Mouse (Mus musculus): ENCODE measurements around the gene Olfr854. TPM values are rescaled to one million over a fixed set of nuclear protein-coding genes. Genes with fewer than 3 reads are reported as not detected.

Olfr854 gene
- not detected in 2 replicates for polyA plus RNA-seq (2016; fragmentation: Nextera tagmentation; extraction: Ambion mirVana)

DNA sequence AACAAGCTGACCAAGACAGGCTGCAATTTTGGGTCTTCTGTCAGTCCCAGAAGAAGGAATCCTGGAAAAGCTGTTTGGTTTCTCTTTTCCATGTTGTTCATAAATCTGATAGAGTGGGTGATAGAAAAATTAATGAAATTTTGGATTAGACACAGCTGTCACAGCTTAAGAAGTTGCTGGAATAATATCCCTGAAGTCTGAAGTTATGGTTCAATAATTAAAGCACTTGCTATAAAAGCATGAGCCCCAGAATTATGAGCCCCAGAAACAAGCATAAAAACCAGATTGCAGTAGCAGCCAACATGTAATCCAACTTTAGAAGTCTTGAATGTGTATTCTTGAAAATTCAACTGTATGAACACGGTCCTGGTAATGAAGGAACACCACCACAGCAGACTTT lies at the start of gene Olfr854:
Gene Olfr854 (minus strand): TSS at position 101 of the 400 bp plus-strand sequence.
- H3K4me1 ChIP-seq: no peaks in the 10 kb centered on the region
- no peak within 1 kb of the TSS for H3K4me3 ChIP-seq (replicated peaks)
- no peak within 1 kb of the TSS for H3K27ac ChIP-seq
- no peaks in the 10 kb centered on the region for H3K27me3 ChIP-seq
- H3K4me2 ChIP-seq: no peak within 1 kb of the TSS
- ATAC-seq (ENCODE audit: low FRiP score): no peak
- H3K36me3 ChIP-seq (replicated peaks): no peaks in the 10 kb centered on the region
- peaks cover 15% of the 10 kb centered on the region for H3K9me3 ChIP-seq
- H3K9ac ChIP-seq: no peak within 1 kb of the TSS
- WGBS: 86% methylated on average over 1 of the region's 1 CpGs

- H3K4me1 ChIP-seq: no peaks in the 10 kb centered on the region
- H3K4me3 ChIP-seq (replicated peaks): no peak within 1 kb of the TSS
- H3K36me3 ChIP-seq (replicated peaks): no peaks in the 10 kb centered on the region
- no peaks in the 10 kb centered on the region for H3K27me3 ChIP-seq
- no peak within 1 kb of the TSS for H3K4me2 ChIP-seq
- ATAC-seq (ENCODE audit: low FRiP score): no peak
- no peak within 1 kb of the TSS for H3K9ac ChIP-seq
- H3K9me3 ChIP-seq: peaks cover 5% of the 10 kb centered on the region; the same call in 1 of the 2 replicates
- H3K27ac ChIP-seq: no peak within 1 kb of the TSS
These were observed 15.1 kb upstream of the Olfr854 start, which contains the start of gene Olfr855 for GRCm38 (mm10) chr9:19582317-19582716. Gene Olfr855 (plus strand): TSS chr9:19582617.

DNA sequence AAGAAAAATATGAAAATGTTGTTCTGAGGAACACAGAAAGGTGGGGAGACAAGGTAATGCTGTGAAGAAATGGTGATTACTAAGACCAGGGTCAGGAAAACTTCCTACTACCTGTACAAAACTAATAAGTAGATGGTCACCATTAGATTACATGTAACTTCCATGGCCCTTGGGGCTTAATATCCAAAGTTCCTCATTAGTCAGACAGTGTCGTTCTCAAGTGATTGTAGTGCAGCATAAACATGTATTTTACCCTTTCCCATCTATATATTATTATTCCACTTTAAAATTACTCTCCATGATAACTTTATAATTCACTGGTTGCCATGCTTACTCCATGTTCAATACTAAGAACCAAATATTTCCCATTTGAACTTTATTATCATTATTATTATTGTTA lies 26.2 kb downstream of the Olfr854 start, which contains the start of gene Olfr853:
Gene Olfr853 (minus strand): TSS at position 101 of the 400 bp plus-strand sequence.
- Histone ChIP-seq H3K4me2 (no peak within 1 kb of the TSS), H3K4me1 (no peaks in the 10 kb centered on the region), H3K9me3 (peaks cover 9% of the 10 kb centered on the region; the same call in 1 of the 2 replicates), H3K36me3 (replicated peaks) (no peaks in the 10 kb centered on the region), H3K27ac (no peak within 1 kb of the TSS), H3K27me3 (no peaks in the 10 kb centered on the region), H3K9ac (no peak within 1 kb of the TSS), H3K4me3 (replicated peaks) (no peak within 1 kb of the TSS)
- 81% methylated on average over 1 of the region's 1 CpGs for WGBS
- no peak for ATAC-seq (ENCODE audit: low FRiP score)

Other genes with a start within 250 kb of the Olfr854 start
- gene Olfr845, start 230.9 kb downstream of the Olfr854 start, polyA plus RNA-seq (2016; fragmentation: Nextera tagmentation; extraction: Ambion mirVana): not detected in 2 replicates
- not detected in 2 replicates for gene Olfr846, start 203.4 kb downstream of the Olfr854 start, polyA plus RNA-seq (2016; fragmentation: Nextera tagmentation; extraction: Ambion mirVana)
- gene Olfr847, start 188.7 kb downstream of the Olfr854 start, polyA plus RNA-seq (2016; fragmentation: Nextera tagmentation; extraction: Ambion mirVana): not detected in 2 replicates
- not detected in 2 replicates for gene Olfr849, start 127.1 kb downstream of the Olfr854 start, polyA plus RNA-seq (2016; fragmentation: Nextera tagmentation; extraction: Ambion mirVana)
- gene Olfr850, start 89.1 kb downstream of the Olfr854 start, polyA plus RNA-seq (2016; fragmentation: Nextera tagmentation; extraction: Ambion mirVana): not detected in 2 replicates
- gene Olfr851, start 74.1 kb downstream of the Olfr854 start, polyA plus RNA-seq (2016; fragmentation: Nextera tagmentation; extraction: Ambion mirVana): not detected in 2 replicates
- gene Olfr853, start 26.3 kb downstream of the Olfr854 start, polyA plus RNA-seq (2016; fragmentation: Nextera tagmentation; extraction: Ambion mirVana): not detected in 2 replicates
- not detected in 2 replicates for gene Olfr855, start 15.2 kb upstream of the Olfr854 start, polyA plus RNA-seq (2016; fragmentation: Nextera tagmentation; extraction: Ambion mirVana)
- 47.1 and 49.6 TPM in 2 replicates for gene Zfp317, start 54.7 kb upstream of the Olfr854 start, polyA plus RNA-seq (2016; fragmentation: Nextera tagmentation; extraction: Ambion mirVana)
- gene Olfr857, start 142.1 kb upstream of the Olfr854 start, polyA plus RNA-seq (2016; fragmentation: Nextera tagmentation; extraction: Ambion mirVana): not detected in 2 replicates
- gene Olfr58, start 212.9 kb upstream of the Olfr854 start, polyA plus RNA-seq (2016; fragmentation: Nextera tagmentation; extraction: Ambion mirVana): not detected in 2 replicates
- not detected in 2 replicates for gene Olfr859, start 237.5 kb upstream of the Olfr854 start, polyA plus RNA-seq (2016; fragmentation: Nextera tagmentation; extraction: Ambion mirVana)